Mouse (Mus musculus): Measurements from ENCODE around the gene Abcb8. TPM values are rescaled to one million over a fixed set of nuclear protein-coding genes. Genes with fewer than 3 reads are reported as not detected.
A peak's percentile ranks its signal among the peaks of the same experiment; 100 is the strongest.

Gene Abcb8
- polyA plus RNA-seq, 1 experiment from 2014 or later: 39.9 TPM

DNA sequence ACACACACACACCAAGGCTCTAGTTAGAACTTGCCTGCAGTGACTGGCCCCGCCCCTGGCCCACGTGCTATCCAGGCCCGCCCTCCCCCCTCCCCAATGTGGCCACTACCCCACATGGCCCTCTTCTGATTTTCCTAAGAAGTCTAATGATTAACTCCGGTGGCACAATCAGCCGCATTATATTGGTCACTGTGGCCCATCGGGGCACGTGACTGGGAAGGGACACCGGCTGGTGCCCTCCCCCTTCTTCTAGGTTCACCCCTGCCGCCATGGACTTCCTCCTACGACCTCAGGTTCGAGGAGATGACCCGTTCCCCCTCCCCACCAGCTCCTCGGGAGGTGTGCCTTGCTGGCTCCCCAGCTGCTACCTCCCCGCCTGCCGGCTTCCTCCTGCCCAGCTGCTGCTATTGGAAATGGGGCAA lies 34.5 kb downstream of the Abcb8 start:
- WGBS: 8% methylated on average over 15 of the region's 15 CpGs
- 0 out of 2 replicates have a peak overlapping the region, but pooled peaks have one; percentile 85 for H3K9ac ChIP-seq
- peaks cover 40% of the 10 kb centered on the region for H3K36me3 ChIP-seq
- no peaks in the 10 kb centered on the region for H3K9me3 ChIP-seq
- H3K4me2 ChIP-seq: peak overlapping the region; percentile 85
- H3K27me3 ChIP-seq: no peaks in the 10 kb centered on the region
- peak overlapping the region; percentile 19 for H3K4me3 ChIP-seq
- H3K27ac ChIP-seq: peak overlapping the region; percentile 28; the same call in 1 of the 2 replicates
- H3K4me1 ChIP-seq: peaks cover 42% of the 10 kb centered on the region
- ATAC-seq (ENCODE audit: insufficient number of reproducible peaks, insufficient read depth, low FRiP score, low TSS enrichment, low read depth): no peak

DNA sequence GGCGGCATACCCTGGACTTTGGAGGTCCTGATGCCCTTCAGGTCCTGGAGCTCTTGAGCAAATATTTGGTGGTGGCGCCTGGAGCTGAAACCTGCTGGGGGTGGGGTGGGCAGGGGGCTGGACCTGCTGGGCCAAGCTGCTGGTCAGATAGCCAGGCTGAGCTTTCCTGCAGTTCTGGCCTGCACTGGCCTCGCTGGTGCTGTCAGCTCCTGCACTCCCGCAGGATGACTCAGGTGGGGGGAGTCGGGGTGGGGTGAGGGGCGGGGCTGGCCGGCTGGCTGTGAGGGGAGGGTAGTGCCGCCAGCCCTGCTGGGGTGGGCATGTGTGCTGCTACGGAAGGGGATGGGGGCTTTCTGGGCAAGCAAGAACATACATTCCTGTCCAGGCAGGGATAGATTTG lies 35.1 kb downstream of the Abcb8 start:
- 18% methylated on average over 9 of the region's 9 CpGs for WGBS
- no peaks in the 10 kb centered on the region for H3K9me3 ChIP-seq
- H3K9ac ChIP-seq: no peak overlapping the region; the same call in 1 of the 2 replicates
- peaks cover 41% of the 10 kb centered on the region for H3K4me1 ChIP-seq
- no peak for ATAC-seq (ENCODE audit: insufficient number of reproducible peaks, insufficient read depth, low FRiP score, low TSS enrichment, low read depth)
- H3K36me3 ChIP-seq: peaks cover 46% of the 10 kb centered on the region
- no peaks in the 10 kb centered on the region for H3K27me3 ChIP-seq
- peak overlapping the region; percentile 19; the same call in 1 of the 2 replicates for H3K4me3 ChIP-seq
- H3K4me2 ChIP-seq: peak overlapping the region; percentile 85
- peak overlapping the region; percentile 28; the same call in 1 of the 2 replicates for H3K27ac ChIP-seq

DNA sequence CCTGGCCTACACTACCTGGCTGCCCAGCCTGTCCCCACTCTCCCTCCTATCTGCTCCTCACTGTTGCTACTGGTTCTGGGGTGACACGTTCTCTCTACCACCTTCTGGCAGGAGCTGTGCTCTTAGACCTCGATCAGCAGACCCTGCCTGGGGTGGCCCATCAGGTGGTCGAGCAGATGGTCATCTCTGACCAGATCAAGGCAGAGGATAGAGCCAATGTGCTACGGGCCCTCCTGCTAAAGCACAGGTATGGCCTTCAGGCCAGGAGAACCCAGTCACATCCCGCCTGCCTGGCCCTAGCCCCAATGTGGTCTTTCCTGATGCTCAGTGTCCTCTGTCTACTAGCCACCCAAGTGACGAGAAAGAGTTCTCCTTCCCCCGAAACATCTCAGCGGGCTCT lies 40.5 kb downstream of the Abcb8 start:
- no peak overlapping the region for H3K9ac ChIP-seq
- peaks cover 91% of the 10 kb centered on the region for H3K36me3 ChIP-seq
- no peaks in the 10 kb centered on the region for H3K9me3 ChIP-seq
- WGBS: 90% methylated on average over 8 of the region's 8 CpGs
- no peaks in the 10 kb centered on the region for H3K27me3 ChIP-seq
- H3K4me3 ChIP-seq: no peak overlapping the region
- H3K27ac ChIP-seq: no peak overlapping the region
- no peak overlapping the region for H3K4me2 ChIP-seq
- ATAC-seq (ENCODE audit: insufficient number of reproducible peaks, insufficient read depth, low FRiP score, low TSS enrichment, low read depth): no peak; the same call in 1 of the 2 replicates
- peaks cover 2% of the 10 kb centered on the region; the same call in 1 of the 2 replicates for H3K4me1 ChIP-seq

GRCm38 (mm10) chr5:24441187-24441586 lies 47.7 kb downstream of the Abcb8 start:
- no peak overlapping the region for H3K9ac ChIP-seq
- peaks cover 18% of the 10 kb centered on the region for H3K4me1 ChIP-seq
- H3K4me2 ChIP-seq: no peak overlapping the region
- no peaks in the 10 kb centered on the region for H3K27me3 ChIP-seq
- no peaks in the 10 kb centered on the region for H3K9me3 ChIP-seq
- WGBS: 90% methylated on average over 8 of the region's 8 CpGs
- H3K36me3 ChIP-seq: peaks cover 67% of the 10 kb centered on the region
- no peak overlapping the region for H3K27ac ChIP-seq
- H3K4me3 ChIP-seq: no peak overlapping the region
- ATAC-seq (ENCODE audit: insufficient number of reproducible peaks, insufficient read depth, low FRiP score, low TSS enrichment, low read depth): no peak

DNA sequence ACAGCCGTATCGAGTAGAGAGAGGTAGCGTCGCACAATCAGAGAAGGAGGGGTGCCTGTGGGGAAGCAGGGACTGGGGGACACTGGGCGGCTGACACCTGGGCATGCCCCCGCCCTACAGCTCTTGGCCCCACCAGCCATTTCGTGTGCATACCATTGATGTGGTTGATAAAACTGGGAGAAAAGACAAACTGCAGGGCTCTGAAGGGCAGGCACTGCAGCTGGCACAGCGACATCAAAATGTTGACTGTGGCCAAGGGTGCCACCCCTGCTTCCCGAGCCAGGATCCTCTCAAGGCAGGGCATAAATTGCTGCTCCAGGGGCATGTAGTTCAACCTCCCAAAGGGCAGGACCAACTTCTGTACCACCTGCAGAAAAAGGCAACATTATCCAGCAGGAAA lies 48.6 kb downstream of the Abcb8 start:
- no peaks in the 10 kb centered on the region for H3K9me3 ChIP-seq
- H3K4me3 ChIP-seq: no peak overlapping the region
- peaks cover 60% of the 10 kb centered on the region for H3K36me3 ChIP-seq
- no peak overlapping the region for H3K27ac ChIP-seq
- no peak for ATAC-seq (ENCODE audit: insufficient number of reproducible peaks, insufficient read depth, low FRiP score, low TSS enrichment, low read depth)
- no peak overlapping the region for H3K9ac ChIP-seq
- no peaks in the 10 kb centered on the region for H3K27me3 ChIP-seq
- H3K4me2 ChIP-seq: no peak overlapping the region
- 82% methylated on average over 9 of the region's 9 CpGs for WGBS
- H3K4me1 ChIP-seq: peaks cover 25% of the 10 kb centered on the region

DNA sequence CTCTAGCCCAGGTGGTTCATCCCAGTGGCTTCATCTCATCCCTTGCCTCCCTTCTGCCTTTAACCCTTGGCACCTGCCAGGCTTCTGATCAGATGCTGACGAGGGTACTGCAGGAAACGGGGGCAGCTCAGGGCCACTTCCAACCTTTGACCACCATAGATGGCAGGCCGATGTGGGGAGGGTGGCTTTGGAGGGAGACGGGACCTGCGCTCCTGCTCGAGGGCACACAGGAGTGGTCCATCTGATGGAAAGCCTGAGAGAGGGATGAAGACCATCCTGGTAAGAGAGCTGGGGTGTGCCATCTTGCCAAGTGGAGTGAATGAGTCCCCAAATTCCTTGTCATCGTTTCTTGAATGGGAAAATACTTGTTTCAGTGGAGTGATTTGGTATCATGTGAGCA lies 49.7 kb downstream of the Abcb8 start:
- Histone ChIP-seq H3K4me3 (no peak overlapping the region), H3K36me3 (peaks cover 55% of the 10 kb centered on the region), H3K9ac (no peak overlapping the region), H3K27me3 (no peaks in the 10 kb centered on the region), H3K4me1 (peaks cover 35% of the 10 kb centered on the region), H3K9me3 (no peaks in the 10 kb centered on the region), H3K4me2 (no peak overlapping the region), H3K27ac (no peak overlapping the region)
- ATAC-seq (ENCODE audit: insufficient number of reproducible peaks, insufficient read depth, low FRiP score, low TSS enrichment, low read depth): no peak
- WGBS: 94% methylated on average over 7 of the region's 7 CpGs

GRCm38 (mm10) chr5:24443927-24444326 lies 50.5 kb downstream of the Abcb8 start:
- 0 out of 2 replicates have a peak overlapping the region, but pooled peaks have one; percentile 92 for H3K27ac ChIP-seq
- H3K4me2 ChIP-seq: peak overlapping the region; percentile 92
- peak overlapping the region; percentile 96 for H3K9ac ChIP-seq
- no peak for ATAC-seq (ENCODE audit: insufficient number of reproducible peaks, insufficient read depth, low FRiP score, low TSS enrichment, low read depth)
- 81% methylated on average over 12 of the region's 12 CpGs for WGBS
- H3K36me3 ChIP-seq: peaks cover 49% of the 10 kb centered on the region
- 0 out of 2 replicates have a peak, but pooled peaks cover 3% of the 10 kb centered on the region for H3K27me3 ChIP-seq
- H3K4me1 ChIP-seq: peaks cover 35% of the 10 kb centered on the region
- H3K4me3 ChIP-seq: peak overlapping the region; percentile 93
- no peaks in the 10 kb centered on the region for H3K9me3 ChIP-seq

DNA sequence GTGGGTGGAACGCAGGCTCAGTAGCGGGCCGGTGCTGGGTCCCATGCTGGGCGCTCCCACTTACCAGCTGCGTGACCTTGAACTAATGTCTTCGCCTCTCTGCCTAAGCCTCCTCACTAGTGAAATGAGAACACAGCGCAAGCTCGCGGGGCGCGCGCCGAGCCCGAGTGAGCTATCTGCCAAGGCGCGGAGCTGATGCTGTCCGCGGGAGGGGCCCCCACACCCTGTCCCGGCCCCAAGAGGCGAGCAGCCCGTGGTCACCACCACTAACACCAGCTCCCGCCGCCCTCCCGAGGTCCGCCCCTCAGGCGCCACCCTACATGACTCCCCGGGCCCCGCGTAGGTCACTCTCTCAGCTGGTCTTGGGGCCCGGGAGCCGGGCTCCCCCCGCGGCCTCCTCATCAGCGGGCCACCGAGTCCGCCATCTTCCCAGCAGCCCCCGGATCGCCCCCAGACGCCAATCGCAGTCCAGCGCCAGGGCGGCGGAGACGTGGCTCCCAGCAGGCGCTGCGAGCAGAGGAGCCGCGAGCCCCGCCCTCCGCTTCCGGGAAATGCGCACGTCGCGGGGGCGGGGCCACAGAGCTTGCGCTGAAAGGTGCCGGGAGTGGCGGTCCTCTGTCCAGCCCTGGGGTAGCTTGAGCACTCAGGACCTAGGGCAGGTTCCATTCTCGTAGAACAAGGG lies 51.4 kb downstream of the Abcb8 start, which contains the start of gene Fastk:
Gene Fastk (minus strand): TSS at position 542 of the 682 bp plus-strand sequence.
- peak; percentile 85 for ATAC-seq (ENCODE audit: insufficient number of reproducible peaks, insufficient read depth, low FRiP score, low TSS enrichment, low read depth)
- Histone ChIP-seq H3K4me3 (peak within 1 kb of the TSS; percentile 93), H3K9ac (peak within 1 kb of the TSS; percentile 96), H3K9me3 (no peaks in the 10 kb centered on the region), H3K36me3 (peaks cover 39% of the 10 kb centered on the region), H3K4me2 (peak within 1 kb of the TSS; percentile 92), H3K4me1 (peaks cover 35% of the 10 kb centered on the region), H3K27me3 (0 out of 2 replicates have a peak, but pooled peaks cover 4% of the 10 kb centered on the region), H3K27ac (peak within 1 kb of the TSS; percentile 92)
- WGBS: under 1% methylated on average over 60 of the region's 60 CpGs

GRCm38 (mm10) chr5:24445428-24446080 lies 52.1 kb downstream of the Abcb8 start:
- peak overlapping the region; percentile 92 for H3K27ac ChIP-seq
- peak overlapping the region; percentile 93 for H3K4me3 ChIP-seq
- H3K4me2 ChIP-seq: peak overlapping the region; percentile 92
- peaks cover 32% of the 10 kb centered on the region for H3K36me3 ChIP-seq
- ATAC-seq (ENCODE audit: insufficient number of reproducible peaks, insufficient read depth, low FRiP score, low TSS enrichment, low read depth): no peak
- H3K9ac ChIP-seq: peak overlapping the region; percentile 96
- peaks cover 35% of the 10 kb centered on the region for H3K4me1 ChIP-seq
- 51% methylated on average over 20 of the region's 20 CpGs for WGBS
- H3K27me3 ChIP-seq: 0 out of 2 replicates have a peak, but pooled peaks cover 4% of the 10 kb centered on the region
- no peaks in the 10 kb centered on the region for H3K9me3 ChIP-seq

DNA sequence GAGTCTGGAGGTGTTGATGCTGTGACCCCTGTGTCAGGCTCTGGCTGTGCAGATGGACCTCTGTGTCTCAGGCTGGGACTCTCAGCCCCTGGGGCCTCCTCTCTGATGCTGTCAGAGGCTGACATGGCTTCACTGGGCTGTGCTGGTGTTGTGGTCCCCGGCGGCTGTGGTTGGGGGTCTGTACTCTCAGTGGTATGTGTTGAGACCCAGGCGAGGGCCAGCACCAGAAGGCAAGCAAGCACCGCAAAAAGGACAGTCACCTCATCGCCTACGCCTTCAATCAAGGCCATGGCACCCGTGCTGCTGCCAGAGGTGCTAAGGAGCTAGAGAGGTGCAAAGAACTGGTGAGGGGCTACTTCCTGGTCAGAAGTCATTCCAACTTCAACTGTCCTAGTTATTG lies 53.2 kb downstream of the Abcb8 start:
- ATAC-seq (ENCODE audit: insufficient number of reproducible peaks, insufficient read depth, low FRiP score, low TSS enrichment, low read depth): no peak
- Histone ChIP-seq H3K4me2 (peak overlapping the region; percentile 86; the same call in 1 of the 2 replicates), H3K4me3 (no peak overlapping the region), H3K36me3 (peaks cover 22% of the 10 kb centered on the region), H3K9me3 (no peaks in the 10 kb centered on the region), H3K4me1 (peaks cover 41% of the 10 kb centered on the region), H3K27ac (no peak overlapping the region), H3K27me3 (0 out of 2 replicates have a peak, but pooled peaks cover 4% of the 10 kb centered on the region), H3K9ac (no peak overlapping the region)
- 93% methylated on average over 7 of the region's 7 CpGs for WGBS

DNA sequence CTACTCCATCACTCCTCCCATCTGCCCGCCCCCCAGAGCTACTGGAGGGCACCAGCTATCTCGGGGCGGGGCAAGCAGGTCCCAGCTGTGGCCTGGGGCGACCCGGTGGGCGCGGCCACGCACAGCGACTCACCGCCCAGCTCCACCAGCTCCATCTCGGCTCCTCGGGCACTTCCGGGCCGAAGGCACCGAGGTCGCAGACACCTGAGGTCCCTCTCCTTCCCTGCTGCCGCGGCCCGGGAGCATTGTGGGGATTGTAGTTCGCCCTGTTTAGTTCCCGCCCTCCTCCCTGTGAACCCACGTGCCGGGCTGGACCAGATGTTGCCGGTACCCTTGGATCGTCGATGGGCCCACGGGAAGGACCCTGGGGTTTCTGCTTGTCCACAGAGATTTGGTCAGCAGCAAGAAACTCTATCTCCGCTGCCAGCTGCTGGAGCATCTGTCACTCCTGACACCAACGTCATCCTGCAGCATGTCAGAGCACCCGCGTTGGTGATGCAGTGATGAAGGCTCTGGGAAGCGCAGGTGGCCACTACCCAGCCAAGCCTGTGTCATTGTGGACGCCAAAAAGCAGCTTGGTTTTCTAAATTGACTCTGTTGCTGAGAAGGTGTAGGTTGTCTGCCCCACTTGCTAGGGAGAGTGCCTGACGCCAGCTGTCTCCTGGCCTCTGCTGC lies 54.3 kb downstream of the Abcb8 start, which contains the start of gene Tmub1:
Gene Tmub1 (minus strand): TSS at position 231 of the 675 bp plus-strand sequence.
- peak within 1 kb of the TSS; percentile 86 for H3K4me2 ChIP-seq
- ATAC-seq (ENCODE audit: insufficient number of reproducible peaks, insufficient read depth, low FRiP score, low TSS enrichment, low read depth): peak; percentile 38; the same call in 1 of the 2 replicates
- H3K4me1 ChIP-seq: peaks cover 41% of the 10 kb centered on the region
- no peaks in the 10 kb centered on the region for H3K9me3 ChIP-seq
- H3K27ac ChIP-seq: peak within 1 kb of the TSS; percentile 28; the same call in 1 of the 2 replicates
- H3K36me3 ChIP-seq: peaks cover 11% of the 10 kb centered on the region; the same call in 1 of the 2 replicates
- 2% methylated on average over 34 of the region's 34 CpGs for WGBS
- H3K4me3 ChIP-seq: peak within 1 kb of the TSS; percentile 68
- 0 out of 2 replicates have a peak, but pooled peaks cover 4% of the 10 kb centered on the region for H3K27me3 ChIP-seq
- peak within 1 kb of the TSS; percentile 71 for H3K9ac ChIP-seq

Measured in embryonic facial prominence, embryonic 13.5 days (tissue).